Comparison of ENCODE assay signal across 26 mouse cellular contexts in the genomic region with DNA sequence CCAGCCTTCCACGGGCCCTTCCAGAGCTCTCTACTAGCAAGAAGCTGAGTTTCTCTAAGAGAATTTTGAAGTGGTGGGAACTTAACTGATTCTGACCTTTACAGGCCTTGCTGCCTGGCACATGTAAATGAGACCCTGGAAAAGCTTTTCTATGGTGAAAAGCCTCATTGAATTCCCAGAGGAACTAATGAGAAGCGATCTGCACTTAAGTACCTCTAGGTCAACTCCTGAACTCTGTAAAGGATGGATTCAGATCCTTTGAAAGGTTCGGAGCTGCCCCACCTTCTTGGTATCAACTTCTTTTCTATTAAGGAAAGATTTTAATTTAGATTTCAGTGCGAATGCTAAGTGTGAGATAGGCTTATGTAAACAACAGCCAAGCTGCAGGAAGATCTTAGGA.
DNase-seq lines count a peak whose midpoint lies in the region; ATAC-seq and TF ChIP-seq lines count a peak whose summit lies in the region.
"Had no signal": no experiment of that assay in that cellular context is flagged by ENCODE, and none has a peak within 500 bp of the region (broad histone marks: within the 10 kb centered on the region; RNA-seq: fewer than 3 reads in every experiment).

No protein-coding gene starts in this region.

- TF ChIP-seq CTCF in kidney, postnatal 0 days (IDR thresholded peaks at IDR 0.05; ENCODE audit: low read depth), result no peak
- TF ChIP-seq CTCF in liver, postnatal 0 days (IDR thresholded peaks at IDR 0.05; ENCODE audit: low read depth), result no peak

- H3K4me1 ChIP-seq in kidney, postnatal 0 days (replicated peaks; ENCODE audit: insufficient read depth, low read length), result no peaks in the 10 kb centered on the region; the same call in 1 of the 2 replicates
- peaks cover 10% of the 10 kb centered on the region for H3K4me1 ChIP-seq in kidney, embryonic 16.5 days (ENCODE audit: insufficient read depth, low read length)
- H3K4me1 ChIP-seq in midbrain, embryonic 13.5 days (replicated peaks), result peaks cover 8% of the 10 kb centered on the region
- H3K4me1 ChIP-seq in midbrain, embryonic 16.5 days (ENCODE audit: control insufficient read depth, insufficient read depth, low read length), result no peaks in the 10 kb centered on the region; the same call in 1 of the 2 replicates
- no peaks in the 10 kb centered on the region for H3K4me1 ChIP-seq in liver, postnatal 0 days (ENCODE audit: insufficient read depth)
- H3K4me1 ChIP-seq: embryonic facial prominence, embryonic 15.5 days had no signal

- no peak for ATAC-seq in kidney, postnatal 0 days (replicated peaks; ENCODE audit: low FRiP score, low read depth)
- no peak for ATAC-seq in kidney, embryonic 16.5 days (ENCODE audit: low FRiP score, low TSS enrichment)
- ATAC-seq in midbrain, embryonic 13.5 days, result no peak
- no peak for ATAC-seq in midbrain, embryonic 16.5 days
- ATAC-seq in liver, postnatal 0 days, result no peak
- ATAC-seq: CD4-positive, CD25-positive, alpha-beta regulatory T cell, adult 4 months; forebrain, embryonic 14.5 days; forebrain, embryonic 16.5 days had no signal

- H3K36me3 ChIP-seq in kidney, postnatal 0 days (ENCODE audit: insufficient read depth, low read length), result peaks cover 14% of the 10 kb centered on the region; the same call in 1 of the 2 replicates
- peaks cover 18% of the 10 kb centered on the region for H3K36me3 ChIP-seq in kidney, embryonic 16.5 days (ENCODE audit: insufficient read depth, low read length)
- peaks cover 43% of the 10 kb centered on the region for H3K36me3 ChIP-seq in midbrain, embryonic 13.5 days
- peaks cover 17% of the 10 kb centered on the region for H3K36me3 ChIP-seq in midbrain, embryonic 16.5 days (ENCODE audit: control insufficient read depth, insufficient read depth, low read length)
- H3K36me3 ChIP-seq in liver, postnatal 0 days (replicated peaks; ENCODE audit: insufficient read depth, low read length), result peaks cover 5% of the 10 kb centered on the region; the same call in 1 of the 2 replicates

- TF ChIP-seq EP300 in liver, postnatal 0 days (IDR thresholded peaks at IDR 0.05; ENCODE audit: low read depth), result no peak

- peak overlapping the region; percentile 25; the same call in 1 of the 2 replicates for H3K27ac ChIP-seq in kidney, postnatal 0 days
- no peak overlapping the region for H3K27ac ChIP-seq in kidney, embryonic 16.5 days (ENCODE audit: low read length)
- 0 out of 2 replicates have a peak overlapping the region, but pooled peaks have one; percentile 5 for H3K27ac ChIP-seq in midbrain, embryonic 13.5 days
- no peak overlapping the region for H3K27ac ChIP-seq in midbrain, embryonic 16.5 days (ENCODE audit: low read length)
- no peak overlapping the region for H3K27ac ChIP-seq in liver, postnatal 0 days (ENCODE audit: low read depth)
- H3K27ac ChIP-seq: embryonic facial prominence, embryonic 13.5 days; embryonic facial prominence, embryonic 15.5 days; forebrain, embryonic 10.5 days; forebrain, embryonic 12.5 days had no signal

- H3K9me3 ChIP-seq in kidney, postnatal 0 days (replicated peaks; ENCODE audit: low read length), result no peaks in the 10 kb centered on the region
- no peaks in the 10 kb centered on the region for H3K9me3 ChIP-seq in kidney, embryonic 16.5 days (ENCODE audit: low read length)
- H3K9me3 ChIP-seq in midbrain, embryonic 13.5 days, result no peaks in the 10 kb centered on the region
- H3K9me3 ChIP-seq in midbrain, embryonic 16.5 days (replicated peaks; ENCODE audit: control insufficient read depth, low read length, poor library complexity, severe bottlenecking), result no peaks in the 10 kb centered on the region
- H3K9me3 ChIP-seq in liver, postnatal 0 days (ENCODE audit: low read length), result no peaks in the 10 kb centered on the region
- H3K9me3 ChIP-seq: embryonic facial prominence, embryonic 13.5 days; embryonic facial prominence, embryonic 15.5 days; forebrain, embryonic 10.5 days; forebrain, embryonic 12.5 days had no signal

- DNase-seq in kidney, postnatal 0 days (ENCODE audit: low spot score), result no peak
- peak; percentile 84 for DNase-seq in ZHBTc4 (ENCODE audit: low read depth, low spot score)
- DNase-seq in liver, postnatal 0 days, result no peak
- DNase-seq: adrenal gland, adult 2 months; adrenal gland, postnatal 10 days; adrenal gland, postnatal 25 days; B cell, adult 2 months; cerebellum, adult 11 months; cerebellum, adult 18-20 months; cerebellum, adult 8-10 months; cerebellum, adult 9-11 months; cerebellum, postnatal 14 days; cerebellum, postnatal 36 days; embryo, embryonic 11 days had no signal

- no peak overlapping the region for H3K4me2 ChIP-seq in kidney, postnatal 0 days (ENCODE audit: low read length)
- H3K4me2 ChIP-seq in kidney, embryonic 16.5 days (replicated peaks; ENCODE audit: low read depth, low read length), result no peak overlapping the region
- H3K4me2 ChIP-seq in midbrain, embryonic 13.5 days (replicated peaks), result no peak overlapping the region
- H3K4me2 ChIP-seq in midbrain, embryonic 16.5 days (ENCODE audit: low read length), result no peak overlapping the region
- H3K4me2 ChIP-seq in liver, postnatal 0 days (ENCODE audit: low read depth, low read length), result no peak overlapping the region
- H3K4me2 ChIP-seq: embryonic facial prominence, embryonic 13.5 days; embryonic facial prominence, embryonic 15.5 days; forebrain, embryonic 12.5 days had no signal

- no peak overlapping the region for H3K4me3 ChIP-seq in kidney, postnatal 0 days (replicated peaks; ENCODE audit: low read depth, low read length)
- H3K4me3 ChIP-seq in kidney, embryonic 16.5 days (ENCODE audit: low read length), result no peak overlapping the region
- no peak overlapping the region for H3K4me3 ChIP-seq in midbrain, embryonic 13.5 days (replicated peaks)
- H3K4me3 ChIP-seq in midbrain, embryonic 16.5 days (ENCODE audit: low read depth, low read length), result no peak overlapping the region
- no peak overlapping the region for H3K4me3 ChIP-seq in liver, postnatal 0 days (ENCODE audit: low read depth, low read length)
- H3K4me3 ChIP-seq: embryonic facial prominence, embryonic 13.5 days; embryonic facial prominence, embryonic 15.5 days; erythroblast, embryonic 14.5 days; forebrain, embryonic 10.5 days; forebrain, embryonic 12.5 days had no signal

- WGBS in kidney, postnatal 0 days, result 48% methylated on average over 4 of the region's 4 CpGs
- 55% methylated on average over 4 of the region's 4 CpGs for WGBS in kidney, embryonic 16.5 days
- 55% methylated on average over 4 of the region's 4 CpGs for WGBS in midbrain, embryonic 13.5 days
- WGBS in midbrain, embryonic 16.5 days, result 63% methylated on average over 4 of the region's 4 CpGs
- 70% methylated on average over 4 of the region's 4 CpGs for WGBS in liver, postnatal 0 days (ENCODE audit: insufficient replicate concordance)

- no peak overlapping the region for H3K9ac ChIP-seq in kidney, postnatal 0 days (ENCODE audit: low read depth, low read length)
- H3K9ac ChIP-seq in kidney, embryonic 16.5 days (replicated peaks; ENCODE audit: low read length), result no peak overlapping the region
- H3K9ac ChIP-seq in midbrain, embryonic 13.5 days (replicated peaks), result no peak overlapping the region
- H3K9ac ChIP-seq in midbrain, embryonic 16.5 days (ENCODE audit: low read depth, low read length), result no peak overlapping the region
- H3K9ac ChIP-seq in liver, postnatal 0 days (replicated peaks), result no peak overlapping the region
- H3K9ac ChIP-seq: embryonic facial prominence, embryonic 13.5 days; embryonic facial prominence, embryonic 15.5 days; forebrain, embryonic 12.5 days had no signal

- no peaks in the 10 kb centered on the region for H3K27me3 ChIP-seq in kidney, postnatal 0 days (ENCODE audit: insufficient read depth, low read length)
- no peaks in the 10 kb centered on the region for H3K27me3 ChIP-seq in kidney, embryonic 16.5 days (ENCODE audit: insufficient read depth, low read length)
- H3K27me3 ChIP-seq in midbrain, embryonic 13.5 days, result no peaks in the 10 kb centered on the region
- no peaks in the 10 kb centered on the region for H3K27me3 ChIP-seq in midbrain, embryonic 16.5 days (ENCODE audit: control insufficient read depth, insufficient read depth, low read depth, low read length)
- no peaks in the 10 kb centered on the region for H3K27me3 ChIP-seq in liver, postnatal 0 days (ENCODE audit: insufficient read depth, low read length)
- H3K27me3 ChIP-seq: CH12.LX; embryonic facial prominence, embryonic 13.5 days; embryonic facial prominence, embryonic 15.5 days; forebrain, embryonic 12.5 days had no signal

Comparison
In these comparisons a context has a peak if more than half of its experiments do, and no peak if none do; other contexts are left out.
1. H3K27ac ChIP-seq: peak in kidney, postnatal 0 days (single experiment) and midbrain, embryonic 13.5 days (single experiment); none in kidney, embryonic 16.5 days (single experiment), midbrain, embryonic 16.5 days (single experiment) and liver, postnatal 0 days (single experiment).